Mouse (Mus musculus) retina, postnatal 7 days (tissue): Measurements from ENCODE around the gene Adgrg5.
A peak's percentile ranks its signal among the peaks of the same experiment; 100 is the strongest.

ENCODE experiments used
- DNase-seq: peaks from one replicate; pipeline ENCODE4 v3.0.0-alpha.2; 2012; ENCODE audit warnings: low read depth, low spot score

Adgrg5 gene

DNA sequence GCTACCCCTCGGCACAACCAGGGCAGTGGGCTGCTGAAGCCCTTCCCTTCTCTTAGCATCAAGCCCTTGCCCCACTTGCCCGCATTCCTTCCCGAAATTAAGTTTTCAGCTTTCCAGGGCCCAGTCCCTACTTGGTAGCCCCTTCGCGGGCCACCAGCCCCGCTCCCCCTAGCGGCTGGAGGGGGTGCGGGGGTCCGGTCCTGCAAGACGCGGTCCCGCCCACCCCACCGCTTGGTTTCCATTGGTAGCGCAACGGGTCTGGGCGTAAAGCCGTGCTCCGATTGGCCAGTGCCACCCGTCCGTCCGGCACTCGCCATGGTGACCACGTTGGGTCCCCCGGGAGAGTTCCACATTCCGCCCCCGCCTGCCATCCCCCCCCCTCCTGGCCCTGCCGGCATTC lies 6.1 kb upstream of the Adgrg5 start:
- DNase-seq: peak; percentile 64

DNA sequence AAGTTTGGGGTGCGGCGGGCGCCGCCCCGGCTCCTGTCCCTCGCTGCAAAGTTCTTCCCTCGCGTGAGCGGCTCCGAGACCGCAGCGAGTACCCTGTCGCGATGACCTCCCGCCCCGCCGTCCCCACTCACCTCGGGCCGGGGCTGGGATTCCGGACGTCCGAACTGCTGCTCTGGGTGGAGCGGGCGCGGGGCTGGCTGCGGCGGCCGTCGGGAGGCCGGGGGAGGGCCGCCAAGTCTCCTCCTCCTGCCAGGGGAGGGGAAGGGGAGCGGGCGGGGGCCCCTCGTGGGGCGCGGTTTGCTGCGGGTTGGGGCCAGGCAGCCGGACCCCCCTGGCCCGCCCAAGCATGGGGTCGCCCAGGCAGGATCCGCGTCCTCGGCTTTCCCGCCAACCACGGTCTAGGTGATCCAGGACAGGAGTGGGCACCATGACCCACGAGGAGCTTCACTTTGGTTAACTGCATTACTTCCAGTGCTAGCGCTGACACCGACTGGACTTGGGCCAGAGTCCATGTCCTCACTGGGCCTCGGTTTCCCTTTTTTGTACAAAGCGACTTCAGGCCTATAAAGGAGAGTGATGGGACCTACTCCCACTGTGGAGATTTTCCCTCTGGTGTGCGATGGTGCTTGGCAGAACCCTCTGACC lies 5.5 kb upstream of the Adgrg5 start, which contains the start of gene Ccdc102a:
Gene Ccdc102a, minus strand, starts transcription at position 248 of the 645 bp plus-strand sequence.
- no peak for DNase-seq

DNA sequence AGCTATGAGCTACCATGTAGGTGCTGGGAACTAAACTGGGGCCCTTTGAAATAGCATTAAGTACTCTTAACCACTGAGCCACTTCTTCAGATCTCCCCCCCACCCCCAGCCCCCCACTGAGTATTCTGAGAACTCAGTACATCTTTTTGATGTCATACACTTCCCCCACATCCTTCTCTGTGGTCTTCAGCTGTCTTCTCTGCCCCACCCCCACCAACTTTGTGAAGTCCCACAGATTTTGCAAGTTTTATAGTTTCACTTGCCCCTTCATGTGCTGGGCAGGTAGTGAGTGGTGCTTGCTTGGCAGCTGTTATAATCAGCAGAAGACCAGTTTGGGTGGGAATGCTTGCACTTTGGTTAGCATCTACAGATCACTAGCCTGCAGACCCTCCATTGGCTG lies 4.2 kb upstream of the Adgrg5 start:
- DNase-seq: no peak

DNA sequence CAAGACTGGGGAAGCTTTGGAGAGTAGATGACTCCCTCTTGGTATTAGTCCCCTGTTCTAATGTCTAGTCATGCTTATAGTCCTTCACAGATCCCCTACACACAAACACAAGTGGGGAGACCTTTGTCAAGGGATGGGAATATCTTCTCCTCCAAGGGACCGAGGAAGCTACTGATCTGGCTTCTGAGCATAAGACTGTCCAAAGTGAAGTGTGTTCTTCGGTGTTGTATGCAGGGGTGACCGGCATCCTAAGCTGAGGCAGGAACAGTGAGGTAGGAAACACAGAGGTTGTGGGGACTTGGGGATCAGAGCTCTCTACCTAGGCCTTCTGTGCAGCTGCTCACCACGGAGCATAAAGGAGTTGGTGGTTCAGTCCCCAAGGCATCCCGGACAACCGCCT lies 1.3 kb upstream of the Adgrg5 start:
- DNase-seq: no peak

DNA sequence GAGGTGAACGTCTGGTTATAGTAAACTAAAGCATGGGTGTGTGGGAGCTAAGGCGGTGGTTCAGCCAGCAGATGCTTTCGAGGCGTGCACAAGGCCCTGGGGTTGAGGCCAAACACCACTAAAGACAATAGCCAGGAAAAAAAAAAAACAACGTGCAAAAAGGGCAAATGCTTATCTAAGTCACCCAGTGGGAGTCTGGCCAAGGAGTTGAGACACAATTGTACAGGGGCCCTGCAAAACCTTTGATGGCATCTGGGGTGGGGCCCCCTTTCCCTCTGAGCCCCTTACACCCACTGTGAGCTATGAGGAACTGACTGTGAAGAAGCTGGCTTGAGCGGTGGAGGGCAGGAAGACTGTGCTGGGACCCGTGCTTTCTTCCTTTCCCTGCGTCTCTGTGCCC lies 892 bp upstream of the Adgrg5 start:
- no peak for DNase-seq

DNA sequence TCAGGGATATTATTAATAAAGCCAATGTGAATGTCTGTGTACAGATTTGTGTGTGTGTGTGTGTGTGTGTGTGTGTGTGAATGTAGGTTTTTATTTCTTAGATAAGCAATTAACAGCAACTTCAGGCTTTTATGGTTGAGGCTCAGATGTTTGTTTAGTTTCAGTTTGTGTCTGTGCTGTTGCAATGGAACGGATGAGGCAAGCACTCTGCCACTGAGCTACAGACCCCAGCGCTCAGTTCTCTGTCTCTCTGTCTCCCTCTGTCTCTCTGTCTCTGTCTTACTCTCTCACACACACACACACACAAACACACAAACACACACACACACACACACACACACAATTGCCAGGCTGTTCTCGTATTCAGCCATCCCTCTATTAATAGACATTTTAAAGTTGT lies 4.7 kb downstream of the Adgrg5 start:
- no peak for DNase-seq

DNA sequence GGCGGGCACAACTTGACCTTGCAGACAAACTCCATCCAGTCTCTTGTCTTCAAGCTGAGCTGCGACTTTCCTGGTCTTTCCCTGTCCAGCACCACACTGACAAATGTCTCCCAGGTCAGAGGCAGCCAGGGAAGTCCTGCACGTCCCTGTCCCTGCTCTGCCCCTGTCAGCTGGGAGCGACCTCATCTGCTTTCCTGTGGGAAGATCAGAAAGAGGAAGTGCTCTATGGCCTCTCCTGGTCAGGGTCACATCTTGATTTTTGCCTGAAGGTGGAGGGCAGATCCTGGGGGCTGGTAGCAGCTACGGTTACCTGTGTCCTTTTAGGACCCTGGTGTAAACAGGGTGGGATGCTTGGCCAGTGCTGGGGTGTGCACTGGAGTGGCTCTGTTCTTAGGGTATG lies 10.4 kb downstream of the Adgrg5 start:
- DNase-seq: no peak

DNA sequence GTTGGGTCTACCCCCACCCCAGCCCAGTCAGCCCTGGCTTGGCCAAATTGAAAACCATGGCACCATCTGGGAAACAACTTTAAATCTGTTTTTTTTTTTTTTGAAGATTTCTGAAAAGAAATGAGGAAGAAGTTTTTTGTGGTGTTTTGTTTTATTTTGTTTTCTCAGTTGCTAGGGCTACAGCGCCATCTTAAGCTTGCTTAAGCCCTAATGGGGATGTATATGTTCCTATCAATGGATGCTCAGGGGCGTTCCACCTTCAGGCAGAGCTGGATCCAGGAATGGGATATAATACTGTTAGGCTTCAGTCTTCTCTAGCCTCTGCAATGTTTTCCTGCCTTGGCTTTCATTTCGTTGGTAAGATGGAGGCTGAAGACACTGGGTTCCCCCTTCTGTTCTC lies 11.7 kb downstream of the Adgrg5 start:
- DNase-seq: no peak

DNA sequence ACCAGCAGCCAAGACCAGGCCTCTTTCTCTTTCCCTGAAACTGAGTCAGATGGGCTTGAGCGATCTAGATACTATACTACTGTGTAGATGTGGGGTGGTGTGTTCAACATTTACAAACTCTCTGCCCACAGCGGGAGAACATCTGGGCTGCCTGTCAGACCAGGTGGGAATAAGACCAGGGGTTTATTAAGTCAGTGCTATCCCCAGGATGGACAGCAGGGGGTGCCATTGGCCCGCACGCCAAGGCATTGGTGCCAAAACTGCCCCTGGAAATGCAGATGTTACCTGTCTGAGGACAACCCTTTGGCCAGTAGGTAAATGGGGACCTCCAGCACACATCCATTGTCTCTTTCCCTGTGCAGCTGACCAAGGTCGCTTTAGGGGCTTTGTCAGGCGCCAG lies 19.1 kb downstream of the Adgrg5 start:
- DNase-seq: no peak

DNA sequence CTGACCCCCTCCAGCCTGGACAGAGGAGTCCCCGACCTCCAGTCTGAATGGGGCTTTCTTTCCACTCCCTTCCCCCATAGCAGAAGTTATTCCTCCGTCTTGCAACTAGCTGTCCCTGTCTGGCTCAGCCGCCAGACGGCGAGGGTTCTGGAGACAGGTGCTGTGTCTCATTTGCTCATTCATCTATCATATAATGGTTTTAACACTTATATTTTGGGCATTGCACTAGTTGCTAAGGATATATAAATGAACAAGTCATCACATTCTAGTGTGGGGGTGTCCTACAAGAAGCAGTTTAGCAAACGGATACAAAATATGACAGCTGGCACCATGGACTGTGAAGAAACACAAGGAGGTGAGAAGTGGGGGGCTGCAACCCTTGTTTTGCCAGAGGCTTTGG lies 21.7 kb downstream of the Adgrg5 start:
- DNase-seq: no peak

DNA sequence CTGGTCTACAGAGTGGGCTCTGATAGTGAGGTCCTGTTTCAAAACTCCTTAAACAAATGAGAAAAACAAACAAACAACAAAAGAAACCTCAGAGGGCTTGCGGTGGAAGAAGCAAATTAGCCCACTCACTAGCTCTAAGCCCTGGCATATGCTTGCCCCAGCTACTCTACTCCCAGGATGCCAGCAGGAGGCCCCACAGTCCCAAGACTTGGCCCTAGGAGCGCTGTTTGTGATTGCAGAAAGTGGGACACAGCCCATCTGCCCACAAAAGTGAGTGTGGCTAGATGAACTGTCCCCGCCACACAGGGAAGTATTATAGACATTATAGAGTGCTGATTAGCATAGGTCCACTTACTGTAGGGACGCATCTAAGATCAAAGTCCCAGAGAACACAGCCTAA lies 24.9 kb downstream of the Adgrg5 start:
- DNase-seq: no peak

DNA sequence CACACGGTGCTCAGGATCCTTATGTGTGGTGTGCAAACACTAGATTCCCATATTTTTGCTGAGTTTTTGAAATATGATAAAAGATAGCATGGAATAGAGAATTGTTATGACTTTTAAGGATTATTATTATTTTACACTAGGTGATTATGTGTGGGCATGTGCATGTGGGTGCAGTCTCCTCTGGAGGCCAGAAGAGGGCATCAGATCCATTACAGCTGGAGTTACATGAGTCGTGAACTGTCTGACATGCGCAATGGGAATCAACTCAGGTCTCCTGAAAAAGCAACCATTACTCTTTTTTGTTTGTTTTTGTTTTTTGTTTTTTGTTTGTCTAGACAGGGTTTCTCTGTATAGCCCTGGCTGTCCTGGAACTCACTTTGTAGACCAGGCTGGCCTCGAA lies 25.5 kb downstream of the Adgrg5 start:
- no peak for DNase-seq

DNA sequence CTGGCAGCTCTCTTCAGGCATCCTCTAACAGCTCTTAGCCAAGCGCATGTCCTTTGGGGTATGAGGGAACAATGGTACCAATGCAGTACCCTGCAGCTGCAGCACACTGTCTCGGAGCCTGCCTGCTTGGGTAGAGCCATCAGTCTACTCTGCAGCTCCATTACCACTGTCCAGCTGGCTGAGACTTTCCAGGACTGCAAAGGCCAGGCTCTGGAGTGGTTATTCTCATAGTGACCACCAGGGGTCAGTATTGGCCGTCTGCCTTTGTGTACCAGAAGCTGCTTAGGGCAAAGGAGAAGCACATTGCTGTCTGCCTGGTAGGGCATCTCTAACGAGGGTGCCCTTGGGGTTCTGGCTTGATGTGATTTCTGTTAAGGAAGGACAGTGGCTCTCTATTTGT lies 26.6 kb downstream of the Adgrg5 start:
- peak; percentile 76 for DNase-seq

DNA sequence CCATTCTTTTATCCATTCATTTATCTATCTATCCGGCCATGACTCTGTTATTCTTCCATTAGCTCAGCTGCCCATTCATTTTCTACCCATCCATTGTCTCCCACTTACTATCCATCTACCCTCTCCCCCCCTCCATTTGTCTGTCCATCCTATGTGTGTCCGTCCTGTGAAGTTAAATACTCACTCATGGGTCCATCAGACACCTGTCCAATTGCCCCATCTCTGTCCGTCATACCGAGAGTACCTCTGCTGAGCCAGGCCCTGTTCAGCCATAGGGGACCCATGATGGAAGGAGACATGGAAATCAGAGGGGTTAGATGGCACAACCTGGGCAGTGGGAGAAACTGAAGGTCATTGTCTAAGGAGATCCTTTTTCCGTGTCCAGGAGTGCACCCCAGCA lies 27.0 kb downstream of the Adgrg5 start:
- DNase-seq: no peak

DNA sequence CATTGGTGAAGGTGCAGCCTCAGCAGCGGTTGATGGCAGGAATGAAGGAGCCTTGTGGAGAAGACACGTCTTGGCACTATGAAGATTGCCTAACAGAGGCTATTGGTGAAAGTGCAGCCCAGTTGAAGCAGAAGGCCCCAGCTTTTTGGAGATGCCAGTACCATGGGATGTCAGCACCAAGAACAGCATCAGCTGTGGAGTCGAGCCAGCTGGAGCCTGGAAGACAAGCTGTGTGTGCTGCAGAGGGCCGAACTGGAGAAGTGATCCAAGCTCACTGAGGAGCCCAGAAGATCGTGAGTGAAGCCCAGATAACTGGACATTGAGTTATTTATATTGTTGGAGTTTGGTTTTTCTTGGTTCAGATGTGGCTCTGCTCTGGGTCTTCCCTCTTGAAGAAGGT lies 28.6 kb downstream of the Adgrg5 start:
- DNase-seq: no peak

DNA sequence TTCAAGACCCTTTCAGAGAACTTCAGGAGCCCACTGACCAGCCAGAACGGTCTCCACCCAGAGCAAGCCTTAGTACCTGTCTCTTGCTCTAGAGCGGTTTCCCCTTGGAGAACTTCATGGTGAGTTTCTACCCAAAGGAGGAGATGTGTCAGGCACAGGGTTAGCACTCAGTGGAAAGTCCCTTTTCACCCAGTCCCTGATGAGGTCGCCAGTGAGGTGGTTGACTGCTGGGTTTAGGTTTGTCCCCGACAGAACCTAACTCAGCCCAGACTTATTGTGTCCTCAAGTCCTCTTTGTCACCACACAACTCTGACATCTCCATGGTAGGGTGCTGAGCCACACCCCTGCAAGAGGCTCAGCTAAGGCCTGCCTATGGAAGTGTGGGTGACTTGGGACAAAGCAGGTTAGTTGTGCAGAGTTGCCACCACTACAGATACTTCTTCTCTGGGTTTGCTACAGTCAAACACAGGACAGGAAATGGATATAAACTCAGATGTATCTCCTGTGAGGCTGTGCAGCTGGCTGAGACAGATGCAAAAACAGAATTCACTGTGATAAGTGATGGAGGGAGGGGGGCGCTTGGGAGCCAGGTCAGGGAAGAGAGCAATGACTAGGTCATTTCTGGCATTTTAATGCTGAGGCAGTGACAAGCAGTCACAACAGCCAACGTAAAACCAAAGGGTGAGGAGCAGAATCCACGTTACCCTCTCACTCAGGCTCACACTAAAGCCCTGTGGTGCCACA lies 30.3 kb downstream of the Adgrg5 start:
- no peak for DNase-seq

DNA sequence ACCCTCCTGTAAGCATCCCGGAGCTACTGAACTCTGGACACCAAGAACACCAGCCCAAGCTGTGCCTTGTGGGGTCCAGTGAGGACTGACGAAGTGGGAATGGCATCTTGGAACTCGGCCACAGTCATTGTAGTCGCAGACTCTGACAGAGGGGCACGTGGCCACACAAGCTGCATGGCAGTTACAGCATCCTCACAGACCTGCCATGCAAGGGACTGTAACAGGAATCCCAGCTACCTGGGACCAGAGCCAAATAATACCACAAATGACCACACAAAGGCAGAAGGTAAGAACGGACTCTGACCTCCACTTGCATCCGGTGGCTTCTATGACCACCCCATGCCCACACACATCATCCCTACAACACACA lies 30.9 kb downstream of the Adgrg5 start:
- no peak for DNase-seq

DNA sequence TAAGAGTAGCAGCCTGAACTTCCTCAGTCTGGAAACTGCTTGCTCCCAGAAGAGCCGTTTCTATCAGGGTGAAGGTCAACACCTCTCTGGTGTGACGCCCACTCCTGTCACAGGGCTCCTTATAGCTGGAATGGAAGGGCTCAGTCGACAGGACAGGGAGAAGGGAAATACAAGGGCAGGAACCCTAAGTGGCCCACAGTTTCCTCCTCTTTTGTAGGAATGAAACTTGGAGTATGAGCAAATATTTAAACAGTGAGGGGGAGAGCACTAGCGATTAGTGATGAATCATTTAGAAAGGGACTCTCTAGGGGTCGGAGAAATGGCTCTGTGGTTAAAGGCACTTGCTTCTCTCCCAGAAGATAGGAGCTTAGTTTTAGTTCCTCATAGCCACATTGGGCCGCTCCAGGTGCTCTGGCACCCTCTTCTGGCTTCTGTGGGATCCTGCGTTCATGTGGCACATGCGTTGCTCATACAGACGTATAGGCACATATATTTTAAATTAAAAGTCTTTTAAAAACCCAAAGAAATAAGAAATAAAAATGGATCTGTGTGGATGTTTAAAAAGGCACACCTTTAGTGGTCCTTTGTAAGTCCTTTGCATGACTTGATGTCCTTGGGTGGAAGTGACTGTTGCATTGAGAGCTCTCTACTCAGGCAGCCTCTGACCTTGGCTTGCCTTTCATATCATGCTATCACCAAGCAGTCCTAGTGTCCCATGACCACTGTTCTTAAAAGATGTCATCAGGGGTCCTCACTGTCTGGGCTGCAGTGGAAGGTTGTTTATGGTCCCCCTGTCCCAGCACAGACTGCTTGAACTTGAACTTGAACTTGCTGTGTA lies 31.6 kb downstream of the Adgrg5 start:
- no peak for DNase-seq

DNA sequence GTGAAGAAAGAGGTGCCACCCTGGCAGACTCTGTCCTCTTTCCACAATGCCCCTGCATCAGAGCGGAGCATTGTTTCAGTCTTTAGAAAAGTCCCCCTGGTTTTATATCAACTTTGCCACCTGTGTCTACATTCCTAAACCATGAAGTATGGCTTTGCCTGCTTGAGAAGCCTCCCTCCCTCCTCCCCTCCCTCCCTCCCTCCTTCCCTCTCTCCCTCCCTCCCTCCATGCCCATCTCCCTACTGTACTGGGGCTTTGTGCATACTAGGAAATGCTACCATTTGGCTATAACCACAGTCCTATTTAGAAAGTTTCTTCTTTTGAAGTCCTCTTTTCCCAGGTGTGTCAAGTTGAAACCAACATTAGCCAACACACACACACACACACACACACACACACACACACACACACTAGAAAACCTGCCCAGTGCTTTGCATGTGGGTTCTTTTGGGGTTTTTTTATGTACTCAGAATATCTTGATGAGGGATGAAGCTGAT lies 32.6 kb downstream of the Adgrg5 start:
- no peak for DNase-seq

DNA sequence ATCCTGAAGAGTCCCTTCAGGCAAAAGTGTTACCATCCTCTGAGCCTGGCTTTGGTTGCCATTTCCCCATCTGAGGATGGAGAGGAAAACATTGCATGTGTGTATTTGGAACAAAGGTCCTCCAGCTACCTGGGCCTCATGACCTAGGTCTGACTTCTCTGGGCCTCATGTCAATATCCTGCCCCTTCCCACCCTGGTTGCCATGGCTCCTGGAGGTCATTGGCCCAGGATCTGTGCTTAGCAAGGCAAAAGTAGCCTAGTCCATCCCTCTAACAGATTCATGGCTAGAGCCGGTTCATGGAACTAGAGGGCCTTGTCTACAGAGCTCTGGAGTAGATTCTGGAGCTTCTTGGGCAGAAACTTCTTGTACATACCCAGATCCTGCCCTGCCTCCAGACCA lies 38.7 kb downstream of the Adgrg5 start:
- no peak for DNase-seq

DNA sequence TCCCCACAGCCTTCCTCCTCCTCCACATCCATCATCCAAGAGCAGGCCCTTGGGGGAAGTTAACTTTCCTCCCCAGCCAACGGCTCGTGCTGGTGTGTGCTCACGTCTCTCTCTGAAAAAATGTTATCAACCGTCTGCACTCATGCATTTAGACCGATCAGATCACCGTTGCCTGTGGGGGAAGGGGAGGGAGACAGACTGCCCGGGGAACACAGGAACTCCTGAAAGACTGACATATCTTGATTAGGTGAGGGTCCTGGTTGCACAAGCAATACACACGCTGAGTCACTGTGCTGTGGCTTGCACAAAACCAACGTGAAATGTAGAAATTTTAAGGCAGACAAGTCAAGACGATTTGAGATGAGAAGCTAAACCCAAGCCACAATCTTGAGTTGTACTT lies 41.3 kb downstream of the Adgrg5 start:
- no peak for DNase-seq

DNA sequence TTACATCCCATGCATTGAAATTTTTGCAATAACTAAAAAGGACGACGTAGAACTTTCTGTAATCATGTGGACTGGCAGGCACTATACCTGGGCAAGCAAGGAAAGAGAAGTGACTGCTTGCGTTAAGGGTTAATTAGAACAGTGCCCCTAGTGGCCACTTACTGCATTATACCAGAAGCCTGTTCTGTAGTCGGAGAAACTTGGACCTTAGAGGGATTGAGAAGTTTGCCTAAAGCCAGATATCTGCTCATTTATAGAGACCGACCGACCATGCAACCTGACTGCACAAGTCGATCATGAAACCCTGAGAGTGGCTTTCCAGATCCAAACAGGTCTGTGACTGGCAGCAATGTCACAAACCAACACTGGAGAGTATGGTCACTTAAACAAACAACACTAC lies 43.1 kb downstream of the Adgrg5 start:
- no peak for DNase-seq

DNA sequence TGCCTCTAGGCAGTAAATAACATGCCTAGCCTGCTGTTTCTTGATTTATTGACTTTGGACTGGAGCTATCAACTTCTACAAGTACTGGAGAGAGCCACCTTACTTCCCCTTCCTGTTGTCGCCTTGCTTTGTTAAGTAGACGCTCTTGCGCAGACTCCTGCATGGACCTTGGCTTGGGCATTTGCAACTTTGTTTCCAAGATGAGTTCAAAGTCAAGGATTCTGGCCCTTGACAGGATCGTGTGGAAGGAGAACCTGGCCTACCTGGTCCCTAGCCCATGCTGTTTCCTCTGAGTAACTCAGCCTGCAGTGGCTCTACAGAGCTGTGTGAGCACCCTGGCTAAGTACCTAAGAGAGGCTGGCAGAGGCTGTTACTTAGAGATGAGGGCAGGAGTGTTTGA lies 43.6 kb downstream of the Adgrg5 start:
- DNase-seq: no peak
